Mouse (Mus musculus): Measurements from ENCODE around the gene Zfp661.

Gene Zfp661

DNA sequence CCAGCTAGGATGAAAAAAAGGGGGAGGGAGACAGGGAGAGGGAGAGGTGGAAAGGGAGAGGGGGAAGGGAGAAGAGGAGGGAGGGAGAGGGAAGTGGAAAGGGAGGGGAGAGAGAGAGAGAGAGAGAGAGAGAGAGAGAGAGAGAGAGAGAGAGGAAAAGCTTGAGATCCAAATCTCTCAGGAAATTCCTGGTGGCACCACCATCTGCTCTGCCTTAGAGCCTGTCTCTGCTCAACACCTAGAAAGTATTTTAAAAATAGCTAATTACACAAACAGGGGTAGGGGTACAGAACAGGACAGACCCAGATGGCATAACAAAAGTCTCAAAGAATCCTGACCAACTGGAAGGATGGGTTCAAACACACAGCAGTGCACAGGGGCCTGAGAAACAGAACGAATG is 36.4 kb downstream of the Zfp661 start:
- no peak for DNase-seq (ENCODE audit: low spot score)

- DNase-seq (ENCODE audit: low spot score): no peak
Observed at GRCm38 (mm10) chr2:127549711-127550110, 37.2 kb downstream of the Zfp661 start.

DNA sequence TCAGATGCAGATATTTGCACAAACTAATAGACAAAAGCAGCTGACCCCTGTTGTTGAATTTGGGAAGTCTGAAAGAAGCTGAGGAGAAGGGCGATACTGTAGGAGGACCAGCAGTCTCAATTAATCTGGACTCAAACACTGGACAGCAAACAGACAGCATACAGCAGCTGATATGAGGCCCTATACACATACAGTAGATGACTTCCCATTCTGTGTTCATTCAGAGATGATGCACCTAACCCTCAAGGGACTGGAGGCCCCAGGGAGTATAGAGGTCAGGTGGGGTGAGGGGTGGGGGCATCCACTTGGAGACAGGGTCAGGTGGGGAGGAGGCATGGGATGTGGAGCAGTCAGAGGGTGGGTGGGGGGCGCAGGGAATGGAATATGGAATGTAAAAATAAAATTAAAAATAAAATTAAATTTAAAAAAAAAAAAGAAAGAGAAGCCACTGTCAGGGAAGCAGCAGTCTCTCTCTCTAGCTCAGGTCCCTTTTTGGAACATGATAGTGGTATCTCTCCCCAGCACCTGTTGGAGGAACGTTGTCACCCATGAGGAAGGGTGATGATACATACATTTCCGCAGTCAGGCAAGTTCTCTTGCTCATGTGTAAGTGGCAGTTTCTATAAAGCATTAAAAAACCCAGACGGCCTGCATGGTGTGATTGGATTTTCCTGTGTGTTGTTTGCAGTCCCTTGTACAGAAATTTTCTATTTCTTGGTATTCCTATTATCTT is 38.4 kb downstream of the Zfp661 start:
- DNase-seq (ENCODE audit: low spot score): no peak

DNA sequence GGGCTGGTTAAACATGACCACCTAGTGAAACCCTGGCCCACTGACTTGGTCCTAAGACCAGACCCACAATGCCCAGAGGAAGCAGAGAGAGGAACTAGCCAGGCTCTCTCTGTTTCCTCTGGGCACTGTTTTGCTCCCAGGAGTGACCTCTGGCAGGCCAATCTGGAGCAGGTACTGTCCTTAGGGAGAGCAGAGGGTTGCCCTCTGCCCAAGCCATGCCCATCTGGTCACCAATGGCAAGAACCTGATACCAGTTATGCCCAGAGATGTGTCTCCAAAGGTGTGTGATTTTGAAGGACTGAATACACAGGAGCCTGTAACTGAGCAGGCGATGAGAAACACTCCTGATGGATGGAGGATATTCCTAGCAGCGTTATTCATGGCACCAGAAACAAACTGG is 45.2 kb downstream of the Zfp661 start:
- DNase-seq (ENCODE audit: low spot score): no peak

DNA sequence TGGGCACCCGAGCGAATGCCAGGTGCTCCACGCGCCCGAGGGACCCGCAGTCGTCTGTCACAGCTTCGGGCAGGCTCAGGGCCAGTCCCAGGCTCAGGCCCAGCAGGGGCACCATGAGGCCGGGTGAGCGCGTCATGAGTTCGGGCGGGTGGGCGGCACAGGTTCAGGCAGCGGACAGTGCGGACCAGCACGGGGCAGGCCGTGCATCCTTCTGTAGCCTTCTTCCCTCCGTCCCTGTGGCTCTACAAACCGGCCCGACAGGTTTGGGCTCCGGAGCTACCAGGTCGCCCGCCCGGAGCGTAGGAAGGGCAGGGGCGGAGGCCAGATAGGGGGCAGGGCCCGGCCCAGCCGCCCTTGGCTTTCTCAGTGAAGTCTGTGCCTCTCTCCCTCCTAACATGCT is 45.7 kb downstream of the Zfp661 start, which contains the start of gene Prom2:
Prom2 (minus strand) TSS at position 283 of the 400 bp plus-strand sequence.
- peak; percentile 30 for DNase-seq (ENCODE audit: low spot score)

GRCm38 (mm10) chr2:127539494-127539893 is 47.4 kb downstream of the Zfp661 start:
- DNase-seq (ENCODE audit: low spot score): no peak

- no peak for DNase-seq (ENCODE audit: low spot score)
Observed at GRCm38 (mm10) chr2:127537548-127537947, 49.3 kb downstream of the Zfp661 start.

DNA sequence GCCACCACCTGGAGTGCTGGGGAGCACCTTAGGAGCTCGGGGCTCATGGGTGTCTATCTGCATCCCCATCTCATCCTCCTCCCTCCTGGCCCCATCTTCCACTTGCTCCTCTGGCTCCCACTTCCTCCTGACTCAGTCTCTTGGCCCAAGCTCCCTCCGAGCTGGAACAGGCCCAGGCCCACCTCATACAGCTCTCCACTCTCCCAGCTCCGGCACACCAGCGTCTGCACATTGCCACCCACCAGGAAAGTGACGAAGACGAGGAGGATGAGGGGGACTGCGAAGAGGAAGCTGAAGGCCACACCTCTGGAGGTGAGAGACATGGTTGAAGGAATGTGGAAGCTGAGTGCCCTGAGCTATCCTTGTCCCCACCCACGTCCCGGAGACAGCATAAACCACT is 51.5 kb downstream of the Zfp661 start:
- no peak for DNase-seq (ENCODE audit: low spot score)

- DNase-seq (ENCODE audit: low spot score): no peak
Observed at GRCm38 (mm10) chr2:127532379-127532778, 54.5 kb downstream of the Zfp661 start.

- DNase-seq (ENCODE audit: low spot score): no peak
Observed at GRCm38 (mm10) chr2:127531592-127531991, 55.3 kb downstream of the Zfp661 start.

DNA sequence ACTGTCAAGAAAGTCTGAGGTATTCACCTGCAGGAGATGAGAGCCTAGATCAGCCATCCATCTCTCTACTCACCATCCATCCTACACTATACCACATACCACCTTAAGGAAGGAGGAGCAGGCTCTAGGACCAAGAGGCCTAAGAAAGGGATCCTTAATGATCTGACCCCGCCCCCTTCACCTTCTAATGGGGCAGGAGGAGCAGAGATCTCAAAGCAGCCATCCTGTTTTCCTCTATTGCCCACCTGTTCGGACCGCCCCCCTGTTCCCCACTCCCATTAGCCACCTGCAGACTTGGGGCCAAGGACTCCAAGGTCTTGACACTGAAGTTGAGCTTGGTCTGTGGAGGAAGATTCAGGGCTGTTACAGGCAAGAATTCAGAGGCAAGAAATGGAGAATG is 56.5 kb downstream of the Zfp661 start:
- no peak for DNase-seq (ENCODE audit: low spot score)

DNA sequence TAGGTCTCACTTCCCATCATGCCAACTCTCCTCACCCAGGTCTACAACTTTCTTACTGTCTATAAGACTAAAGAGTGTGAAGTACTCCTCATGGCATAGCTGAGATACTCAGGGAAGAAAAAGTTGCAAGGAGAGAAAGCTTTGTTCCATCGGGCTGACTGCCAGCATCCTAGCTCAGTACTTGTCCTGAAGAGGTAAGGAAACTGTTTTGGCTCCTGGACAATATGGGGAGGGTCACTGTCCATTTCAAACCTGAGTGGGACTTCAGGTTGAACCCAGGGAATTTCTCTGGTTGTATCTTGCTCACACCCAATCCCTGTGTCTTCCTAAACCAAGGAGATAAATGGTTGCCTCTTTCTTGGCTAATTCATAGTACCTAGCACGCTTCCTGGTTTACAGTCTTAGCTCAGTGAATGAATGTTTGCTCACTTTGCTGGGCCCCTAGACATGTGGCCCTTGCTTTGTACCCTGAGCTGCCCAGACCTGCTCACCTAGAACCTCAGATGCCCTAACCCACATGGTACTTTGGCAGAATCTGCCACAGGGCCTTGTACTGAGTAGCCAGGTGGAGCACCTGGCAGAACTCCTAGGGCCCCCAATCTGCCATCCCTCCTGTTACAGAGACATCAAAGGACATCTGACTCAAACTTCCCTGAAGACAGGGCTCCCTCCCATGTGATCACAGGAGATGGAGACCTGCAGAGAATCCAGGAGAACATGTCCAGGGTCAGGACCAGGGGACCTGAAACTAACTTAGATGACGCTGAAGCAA is 61.7 kb downstream of the Zfp661 start:
- DNase-seq (ENCODE audit: low spot score): no peak
